Mouse (Mus musculus): ENCODE results near the gene Gm44790.
"Not testable (repeated sequence)": the region's sequence is repeated elsewhere in the genome, so short reads cannot be mapped to it uniquely, and the experiment has no call there.

Gene Gm44790

DNA sequence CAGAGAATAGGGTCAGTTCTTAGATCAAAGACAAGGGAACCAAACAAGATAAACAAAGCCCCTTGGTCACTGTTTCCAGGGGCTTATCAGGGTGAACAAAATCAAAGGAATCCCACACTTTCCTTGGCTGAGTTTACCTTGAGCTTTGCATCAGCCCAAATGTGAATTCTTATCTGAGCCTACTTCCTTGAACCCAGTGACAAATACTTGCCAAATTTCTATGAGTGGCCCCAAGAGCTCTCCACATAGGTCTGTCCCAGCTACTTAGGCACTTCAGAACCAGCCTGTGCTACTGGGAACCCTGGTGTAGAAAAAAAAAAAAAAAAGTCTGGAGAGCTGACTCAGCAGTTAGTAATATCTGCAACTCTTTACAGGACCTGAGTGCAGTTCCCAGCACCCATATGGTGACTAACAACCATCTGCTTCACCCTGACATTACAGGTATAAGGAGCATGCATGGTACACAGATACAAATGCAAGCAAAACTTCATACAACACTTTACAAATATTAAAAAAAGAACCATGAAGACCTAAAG, 48.3 kb downstream of the Gm44790 start:
- no peak for DNase-seq (ENCODE audit: low spot score in 2 of 2)

DNA sequence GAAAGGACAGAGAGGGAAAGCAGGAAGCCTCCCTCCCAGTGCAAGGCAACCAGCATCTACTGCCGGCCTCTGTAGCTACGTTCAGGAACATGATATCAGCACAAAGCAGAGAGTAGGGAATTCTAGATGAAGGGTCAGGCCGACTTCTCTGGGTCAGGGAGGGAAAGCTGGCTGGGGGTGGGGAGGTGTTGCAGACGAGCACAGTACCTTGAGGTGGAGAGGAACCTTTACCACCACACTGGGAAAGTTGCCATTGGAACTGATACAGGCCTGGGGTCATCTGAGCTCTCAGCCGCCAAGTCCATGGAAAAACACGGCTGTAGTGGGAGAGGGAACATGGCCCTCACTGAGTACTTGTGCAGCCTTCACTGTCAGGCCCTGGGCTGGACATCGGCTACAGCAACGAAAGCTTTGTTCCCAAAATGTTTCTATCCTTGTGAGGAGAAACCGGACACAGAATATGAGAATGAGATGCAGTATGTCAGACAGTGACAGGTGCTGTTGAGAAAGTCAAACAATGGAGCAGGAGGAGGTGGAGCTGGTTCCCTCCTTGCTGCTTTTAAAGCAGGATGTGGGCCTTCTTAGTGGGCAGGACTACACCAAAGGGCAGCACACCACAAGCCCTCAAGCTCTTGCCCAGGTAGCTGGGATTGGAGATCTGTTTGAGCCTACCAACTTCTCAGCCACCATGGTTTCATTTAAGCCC, 49.2 kb downstream of the Gm44790 start:
- no peak for DNase-seq (ENCODE audit: low spot score in 2 of 2)

DNA sequence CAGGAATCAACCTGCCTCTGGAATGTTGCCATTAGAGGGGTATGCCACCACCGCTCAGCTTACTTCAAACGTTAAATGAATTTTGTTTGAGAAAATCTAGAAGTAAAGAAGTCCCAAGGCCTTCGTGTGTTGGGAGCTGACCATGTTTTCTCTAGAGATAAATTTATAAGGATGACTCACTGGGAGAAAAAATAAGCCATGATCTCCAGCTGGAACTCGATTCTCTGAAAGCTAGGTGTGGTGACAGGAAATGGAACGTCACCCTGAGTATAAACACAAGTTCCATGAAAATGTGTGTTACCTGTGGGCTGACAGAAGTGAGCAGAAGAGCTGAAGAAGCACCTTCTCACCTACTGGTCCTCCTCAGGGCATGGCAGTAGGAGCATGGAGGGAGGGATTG, 50.5 kb downstream of the Gm44790 start:
- no peak for DNase-seq (ENCODE audit: low spot score in 2 of 2)

DNA sequence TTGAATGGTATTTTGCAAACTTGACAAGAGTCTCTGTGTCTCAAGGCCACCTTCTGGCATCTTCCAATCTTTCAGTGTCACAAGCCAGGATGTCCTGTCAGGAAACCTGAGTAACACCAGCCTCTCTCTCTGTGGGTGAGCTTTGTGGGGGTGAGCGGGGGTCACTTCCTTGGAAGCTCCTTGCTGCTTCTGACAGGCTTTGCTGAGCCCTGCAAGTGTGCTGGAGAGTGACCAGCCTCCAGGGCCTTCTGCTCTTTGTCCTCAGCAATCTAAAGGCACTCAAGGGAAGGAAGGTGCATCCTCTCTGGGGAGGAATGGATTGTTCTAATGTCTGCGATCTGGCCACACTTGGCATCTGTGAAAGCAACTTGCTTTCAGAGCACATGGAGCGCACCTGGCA, 52.9 kb downstream of the Gm44790 start:
- no peak for DNase-seq (ENCODE audit: low spot score in 2 of 2)

DNA sequence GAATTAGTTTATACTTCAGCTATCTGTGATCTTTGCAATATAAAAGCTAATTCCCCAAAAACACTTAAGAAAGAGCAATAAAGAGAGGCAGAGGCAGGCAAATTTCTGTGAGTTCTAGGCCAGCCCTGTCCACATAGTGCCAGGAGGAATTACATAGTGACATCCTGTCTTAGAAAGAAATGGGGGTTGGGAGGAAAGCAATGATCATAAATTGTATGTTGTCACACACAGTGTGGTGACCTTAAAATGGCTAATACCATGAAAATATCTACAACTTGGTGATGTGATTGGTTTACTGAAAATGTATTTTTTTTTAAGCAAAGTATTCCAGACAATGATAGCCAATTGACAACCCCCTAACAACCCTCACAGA, 53.3 kb downstream of the Gm44790 start:
- DNase-seq (ENCODE audit: low spot score in 2 of 2) = no peak

DNA sequence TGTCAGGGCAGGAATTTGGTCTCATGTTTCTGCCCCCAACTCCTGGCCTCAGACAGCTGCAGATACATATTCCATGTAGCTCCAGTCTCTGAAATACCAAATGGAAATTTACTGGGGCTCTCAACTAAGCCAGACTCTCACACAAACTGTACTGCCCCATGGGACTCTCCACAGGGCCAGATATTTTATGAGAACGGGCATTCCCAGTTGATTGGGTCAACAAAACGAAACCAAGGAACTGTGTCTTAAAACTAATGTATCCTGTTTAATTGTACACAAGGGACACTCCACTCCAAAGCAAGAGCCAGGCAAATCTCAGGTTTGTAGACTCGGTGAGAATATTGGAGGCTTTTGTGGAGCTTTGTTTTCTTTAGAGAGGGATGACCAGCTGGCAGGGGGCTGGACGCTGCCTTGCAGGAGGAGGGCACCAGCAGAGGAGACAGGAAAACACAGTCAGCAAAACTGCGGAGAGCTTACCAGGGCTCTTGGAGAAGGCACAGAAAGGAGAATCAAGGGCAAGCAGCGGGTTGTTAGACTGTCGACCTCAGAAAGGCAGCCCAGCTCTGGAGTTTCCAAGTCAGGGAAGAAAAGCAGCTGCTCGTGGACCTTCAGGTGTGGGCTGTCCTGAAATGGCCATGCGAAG, 53.9 kb downstream of the Gm44790 start:
- no peak for DNase-seq (ENCODE audit: low spot score in 2 of 2)

DNA sequence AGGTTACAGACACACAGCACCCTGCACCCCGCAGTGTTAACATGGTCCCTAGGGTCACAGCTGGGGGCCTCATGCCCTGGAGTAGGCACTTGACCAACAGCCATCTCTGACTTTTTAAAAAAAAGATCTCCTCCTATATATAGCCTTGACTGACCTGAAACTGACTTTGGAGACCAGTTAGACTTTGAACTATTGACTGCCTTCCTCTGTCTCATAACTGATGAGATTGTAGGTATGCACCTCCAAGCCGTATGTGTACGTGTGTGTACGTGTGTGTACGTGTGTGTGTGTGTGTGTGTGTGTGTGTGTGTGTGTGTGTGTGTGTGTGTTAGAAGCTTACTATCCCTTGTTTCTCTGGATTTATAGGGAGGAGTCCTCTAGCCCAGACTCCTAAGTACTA, 55.4 kb downstream of the Gm44790 start:
- DNase-seq (ENCODE audit: low spot score in 2 of 2) = no peak

DNA sequence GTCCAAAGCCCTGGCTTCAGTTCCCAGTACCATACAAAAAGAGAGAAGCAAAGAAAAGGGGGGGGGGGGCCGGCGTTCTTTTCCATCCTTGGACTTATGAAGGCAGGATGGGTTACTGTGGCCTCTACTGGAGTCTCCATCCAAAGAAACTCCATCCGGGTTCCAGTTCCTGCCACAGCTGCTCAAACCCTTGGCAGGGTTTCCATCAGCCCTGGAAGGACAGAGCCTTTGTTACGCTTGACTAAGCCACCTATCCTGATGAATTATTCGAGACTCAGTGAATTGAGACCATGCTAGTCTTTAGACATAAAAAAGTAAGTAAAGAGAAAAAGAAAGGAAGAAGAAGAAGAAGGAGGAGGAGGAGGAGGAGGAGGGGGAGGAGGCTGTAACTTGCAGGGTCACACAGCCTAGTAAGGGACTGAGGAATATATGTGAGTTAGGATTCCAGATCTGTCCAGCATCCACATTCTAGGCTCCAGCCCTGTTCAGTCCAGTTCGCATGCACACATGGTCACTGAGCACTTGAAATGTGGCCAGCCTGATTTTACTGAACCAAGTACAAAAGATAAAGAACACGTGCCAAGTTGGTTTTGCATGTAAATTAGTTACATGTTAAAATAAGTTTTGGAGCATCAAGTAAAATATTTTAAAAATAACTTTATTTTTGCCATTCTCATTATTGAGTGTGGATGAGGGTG, 59.6 kb downstream of the Gm44790 start:
- DNase-seq (ENCODE audit: low spot score in 2 of 2) = no peak

DNA sequence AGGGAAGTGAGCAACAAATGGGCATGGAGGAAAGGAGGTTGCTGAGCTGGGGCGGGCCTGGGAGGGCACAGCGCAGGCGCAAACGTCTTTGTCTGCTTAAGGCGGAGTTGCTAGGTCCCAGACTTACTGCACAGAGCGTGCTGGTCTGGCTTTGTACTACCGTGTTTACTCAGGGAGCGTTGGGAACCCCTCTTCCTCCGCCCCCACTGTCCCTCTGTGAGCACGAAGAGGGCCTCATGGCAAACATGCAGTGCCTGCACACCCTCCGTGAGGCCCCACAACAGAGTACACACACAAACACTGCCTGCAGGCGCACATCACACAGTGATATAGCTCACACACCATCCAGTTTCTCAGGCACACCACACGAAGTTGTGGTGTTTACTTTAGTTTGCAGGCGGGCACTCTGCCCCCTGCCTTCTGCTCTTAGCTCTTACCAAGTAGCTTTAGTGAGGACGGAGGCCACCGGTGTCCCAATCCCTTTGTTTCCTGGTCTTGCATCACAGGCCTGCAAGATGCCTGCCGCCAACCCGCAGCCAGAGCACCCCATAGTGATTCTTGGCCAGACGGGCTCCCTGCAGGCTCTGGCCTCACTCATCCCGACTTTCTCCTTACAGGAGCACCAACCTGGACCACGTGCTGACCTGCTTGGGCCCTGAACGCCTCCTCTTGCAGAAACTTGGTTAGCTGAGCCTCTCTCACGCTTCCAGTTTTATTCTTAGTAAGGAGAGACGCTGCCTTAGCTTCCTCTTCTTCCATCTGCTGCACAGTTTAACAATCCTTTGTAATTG, 61.1 kb downstream of the Gm44790 start:
- peak; percentile 59 to 64 for DNase-seq (ENCODE audit: low spot score in 2 of 2)

DNA sequence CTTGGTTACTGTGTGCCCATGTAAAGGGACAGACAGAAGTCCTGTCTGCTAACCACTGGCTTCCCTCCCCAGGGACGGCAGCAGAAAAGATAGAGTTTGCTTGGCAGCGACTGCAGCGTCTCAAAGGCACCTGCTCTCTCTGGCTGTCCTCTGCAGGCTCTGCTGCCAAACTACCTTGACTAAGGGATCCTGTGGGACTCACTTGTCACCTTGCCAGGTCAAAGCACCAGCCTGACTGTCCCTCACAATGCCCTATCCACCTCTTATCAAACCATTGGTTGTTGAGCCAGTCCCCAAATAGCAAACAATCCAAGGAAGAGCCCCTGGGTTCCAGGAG, 61.7 kb downstream of the Gm44790 start:
- DNase-seq (ENCODE audit: low spot score in 2 of 2) = no peak

DNA sequence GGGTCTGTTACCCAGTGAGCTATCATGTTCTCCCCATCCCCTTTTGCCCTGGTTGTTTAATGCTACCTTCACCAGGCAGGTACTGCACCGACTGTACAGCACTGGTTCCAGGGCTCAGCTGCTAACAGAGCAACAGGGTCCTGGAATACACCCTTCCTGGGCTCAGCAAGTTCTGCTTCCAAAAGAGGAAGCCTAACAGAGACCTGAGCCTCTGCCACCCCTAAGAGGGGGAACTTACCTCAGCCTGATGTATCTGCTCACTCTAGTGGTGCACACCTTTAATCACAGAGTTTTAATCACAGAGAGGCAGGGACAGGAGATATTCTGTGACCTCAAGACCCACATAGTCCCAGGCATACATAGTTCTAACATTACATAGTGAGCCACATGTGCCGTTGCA, 63.5 kb downstream of the Gm44790 start:
- no peak for DNase-seq (ENCODE audit: low spot score in 2 of 2)

DNA sequence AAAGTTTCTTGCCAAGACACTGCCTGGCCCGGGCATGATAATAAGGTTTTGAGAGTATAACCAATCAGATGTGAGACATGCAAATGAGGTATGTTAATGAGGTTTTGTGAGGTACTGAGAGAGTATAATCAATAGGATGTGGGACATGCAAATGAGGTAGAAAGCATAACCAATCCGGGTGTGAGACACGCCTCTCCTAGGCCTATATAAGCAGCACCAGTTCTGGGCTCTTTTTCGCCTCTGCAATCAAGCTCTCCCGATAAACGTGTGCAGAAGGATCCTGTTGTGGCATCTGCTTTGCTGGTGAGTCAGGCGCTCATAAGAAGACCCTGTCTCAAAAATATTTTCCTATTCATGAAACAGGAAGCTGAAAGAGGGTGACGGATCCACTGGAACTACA, 64.0 kb downstream of the Gm44790 start:
- DNase-seq (ENCODE audit: low spot score in 2 of 2) = not testable (repeated sequence)

DNA sequence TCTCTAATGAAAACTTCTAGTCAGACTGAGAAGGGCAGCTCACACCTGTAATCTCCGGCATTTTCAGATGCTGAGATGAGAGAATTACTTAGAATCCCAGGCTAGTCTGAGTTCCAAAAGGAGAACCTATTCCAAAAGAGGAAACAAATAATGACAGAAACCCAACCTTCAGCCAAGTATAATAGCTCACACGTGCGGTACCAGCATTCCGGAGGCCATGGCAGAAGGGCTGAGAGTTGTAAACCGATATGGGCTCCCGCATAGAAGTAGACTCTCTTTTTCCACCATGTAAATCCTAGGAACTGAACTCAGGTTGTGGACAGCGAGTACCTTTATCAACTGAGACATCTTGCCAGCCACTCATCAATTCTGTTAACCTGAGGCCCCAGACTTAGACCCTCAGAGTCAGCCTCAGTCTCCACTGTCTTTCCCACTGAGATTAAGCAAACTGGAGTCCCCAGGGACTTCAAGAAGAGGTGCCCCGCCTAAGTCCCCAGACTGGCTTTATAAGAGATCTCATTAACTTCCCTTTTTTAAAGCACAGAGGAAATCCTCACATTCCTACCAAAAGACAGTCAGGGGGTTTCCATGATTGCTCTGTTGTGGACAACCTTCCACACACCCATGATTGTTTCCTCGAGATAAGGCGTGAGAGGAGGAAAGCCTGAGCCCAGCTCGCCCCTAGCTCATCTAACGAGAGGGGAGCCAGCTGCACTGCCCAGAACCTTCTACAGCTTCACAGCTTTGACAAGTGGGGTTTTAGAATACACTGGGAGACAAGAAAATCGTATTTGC, 67.2 kb downstream of the Gm44790 start:
- DNase-seq (ENCODE audit: low spot score in 2 of 2) = no peak

DNA sequence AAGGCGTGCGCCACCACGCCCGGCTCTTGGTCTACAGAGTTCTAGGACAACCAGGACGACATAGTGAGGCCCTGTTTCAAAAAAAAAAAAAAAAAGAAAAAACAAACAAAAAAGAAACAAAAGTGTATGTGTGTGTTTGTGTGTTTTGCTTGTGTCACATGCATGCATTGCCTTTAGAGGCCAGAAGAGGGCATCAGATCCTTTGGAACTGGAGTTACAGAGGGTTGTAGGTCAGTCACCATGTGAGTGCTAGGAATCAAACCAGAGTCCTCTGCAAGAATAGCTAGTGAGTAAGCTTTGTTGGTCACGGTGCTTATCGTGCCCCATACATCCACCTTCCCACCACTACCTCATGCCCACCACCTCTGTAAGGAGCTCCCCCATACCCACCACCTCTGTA, 68.3 kb downstream of the Gm44790 start:
- DNase-seq (ENCODE audit: low spot score in 2 of 2) = no peak

Measured in right cerebral cortex, postnatal 36 days (tissue).